Mouse (Mus musculus) left cerebral cortex, adult 6 months (tissue): ENCODE results near the gene Atxn7l3b. TPM values are rescaled to one million over a fixed set of nuclear protein-coding genes. Genes with fewer than 3 reads are reported as not detected.

Experiments used
- long read RNA-seq, 2 experiments: library from polyadenylated mRNA; unstranded; transcript quantifications; one replicate each; pipeline ENCODE4 v2.0.0; 2019 to 2020
- polyA plus RNA-seq: library from polyadenylated mRNA; unstranded; fragments of <200 nt; fragmentation: Nextera tagmentation; gene quantifications from 2 replicates; pipeline ENCODE4 v1.2.3, GENCODE M21; 2021

Atxn7l3b gene
- 93.7 and 106 TPM in 2 replicates for polyA plus RNA-seq
- long read RNA-seq, experiment 1, transcript Atxn7l3b-201 (1 exons, 3,566 nt), result major isoform, 161 of 164 reads
- long read RNA-seq, experiment 1, partial matches to known transcripts, result 0 of 164 reads
- long read RNA-seq, experiment 1, other reads (novel, unspliced or antisense), result 3 of 164 reads
- long read RNA-seq, experiment 2, transcript Atxn7l3b-201 (1 exons, 3,566 nt), result major isoform, 367 of 367 reads
- long read RNA-seq, experiment 2, partial matches to known transcripts, result 0 of 367 reads
- long read RNA-seq, experiment 2, other reads (novel, unspliced or antisense), result 0 of 367 reads

GRCm38 (mm10) chr10:112928452-112929221 lies at the start of gene Atxn7l3b:
Atxn7l3b (minus strand) TSS chr10:112929001.

